Mouse (Mus musculus): ENCODE measurements at regions not wholly inside any gene's neighbourhood (a gene's known extent, or its start where the extent isn't known, plus 50 kb on each side); places are given as distances from the start of the nearest gene placed in this dataset.
"Not testable (repeated sequence)": the region's sequence is repeated elsewhere in the genome, so short reads cannot be mapped to it uniquely, and the experiment has no call there.

- DNase-seq (ENCODE audit: extremely low read depth, low read depth, low spot score) = not testable (repeated sequence)
These were observed 79.6 kb downstream of the Gm10715 start for GRCm38 (mm10) chr9:3116311-3116710.

DNA sequence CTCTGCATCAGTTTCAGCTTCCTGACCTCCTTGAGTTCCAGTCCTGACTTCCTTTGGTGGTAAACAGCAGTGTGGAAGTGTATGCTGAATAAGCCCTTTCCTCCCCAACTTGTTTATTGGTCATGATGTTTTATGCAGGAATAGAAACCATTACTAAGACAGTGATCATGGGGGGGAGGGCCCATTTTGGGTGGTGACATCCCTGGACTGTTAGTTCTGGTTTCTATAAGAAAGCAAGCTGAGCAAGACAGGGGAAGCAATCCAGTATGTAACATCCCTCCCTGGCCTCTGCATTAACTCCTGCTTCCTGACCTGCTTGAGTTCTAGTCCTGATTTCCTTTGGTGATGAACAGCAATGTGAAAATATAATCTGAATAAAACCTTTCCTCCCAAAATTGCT lies 124.5 kb downstream of the Gm10715 start:
- DNase-seq (ENCODE audit: extremely low read depth, low read depth, low spot score) = no peak

- DNase-seq (ENCODE audit: extremely low read depth, low read depth, low spot score) = no peak
These were observed 147.7 kb downstream of the Gm10715 start for GRCm38 (mm10) chr9:3184343-3184742.

DNA sequence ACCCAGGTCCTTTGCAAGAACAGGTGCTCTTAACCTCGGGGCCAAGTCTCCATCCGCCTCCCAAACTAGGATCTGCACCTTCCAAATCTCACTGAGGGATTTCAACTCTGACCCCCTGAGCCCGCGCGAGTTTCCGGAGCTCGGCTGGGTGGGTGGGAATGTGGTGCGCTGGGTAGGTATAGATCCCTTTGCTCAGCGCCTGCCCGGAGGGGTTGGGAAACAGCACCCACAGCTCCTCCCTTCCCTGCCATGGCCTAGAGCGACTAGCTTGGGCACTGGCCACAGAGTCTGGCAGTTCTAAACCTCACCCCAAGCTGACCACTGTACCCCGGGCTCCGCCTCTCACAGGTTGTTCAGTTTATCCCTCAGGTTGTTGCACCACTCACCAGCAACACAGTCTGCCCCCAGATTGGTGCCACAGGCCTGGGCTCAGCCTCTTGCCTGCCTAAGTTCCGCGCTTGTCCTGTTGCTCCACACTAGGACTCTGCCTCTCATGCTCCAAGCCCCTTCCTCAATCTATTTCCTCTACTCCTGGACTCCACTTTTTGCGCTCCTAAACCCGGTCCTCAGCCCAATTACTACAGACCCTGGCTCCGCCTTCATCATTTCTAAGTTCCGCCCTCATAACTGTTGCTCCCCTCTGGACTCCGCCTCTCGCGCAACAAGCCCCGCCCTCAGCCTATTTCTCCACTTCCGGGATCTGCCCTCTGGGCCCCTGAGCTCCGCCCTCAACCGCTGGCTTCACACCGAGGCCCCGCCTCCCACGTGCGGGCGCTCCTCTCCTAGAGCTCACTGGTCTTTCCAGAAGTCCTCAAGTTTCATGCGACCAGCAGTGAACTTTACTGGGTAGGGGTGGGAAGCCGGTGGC lies 135.6 kb upstream of the Alkbh8 start:
- DNase-seq (ENCODE audit: extremely low read depth, low read depth, low spot score) = no peak

DNA sequence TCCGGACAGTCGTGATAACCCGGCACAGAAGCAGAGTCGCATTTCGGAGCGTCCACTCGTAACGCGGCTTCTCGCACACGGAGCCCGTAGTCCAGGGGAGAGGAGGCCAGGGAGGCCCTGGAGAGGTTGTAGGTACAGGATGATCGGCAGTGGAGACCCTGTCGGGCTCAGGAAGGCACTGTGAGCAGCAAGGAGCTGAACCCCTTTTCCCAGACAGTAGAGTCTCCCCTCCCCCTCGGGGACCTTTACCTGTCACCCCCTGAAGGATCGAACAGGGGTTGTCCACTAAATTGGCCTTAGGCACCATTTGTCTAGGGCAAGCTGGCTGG lies 135.0 kb upstream of the Alkbh8 start:
- DNase-seq (ENCODE audit: extremely low read depth, low read depth, low spot score) = not testable (repeated sequence)

GRCm38 (mm10) chr9:3208120-3208519 lies 126.8 kb upstream of the Alkbh8 start:
- not testable (repeated sequence) for DNase-seq (ENCODE audit: extremely low read depth, low read depth, low spot score)

DNA sequence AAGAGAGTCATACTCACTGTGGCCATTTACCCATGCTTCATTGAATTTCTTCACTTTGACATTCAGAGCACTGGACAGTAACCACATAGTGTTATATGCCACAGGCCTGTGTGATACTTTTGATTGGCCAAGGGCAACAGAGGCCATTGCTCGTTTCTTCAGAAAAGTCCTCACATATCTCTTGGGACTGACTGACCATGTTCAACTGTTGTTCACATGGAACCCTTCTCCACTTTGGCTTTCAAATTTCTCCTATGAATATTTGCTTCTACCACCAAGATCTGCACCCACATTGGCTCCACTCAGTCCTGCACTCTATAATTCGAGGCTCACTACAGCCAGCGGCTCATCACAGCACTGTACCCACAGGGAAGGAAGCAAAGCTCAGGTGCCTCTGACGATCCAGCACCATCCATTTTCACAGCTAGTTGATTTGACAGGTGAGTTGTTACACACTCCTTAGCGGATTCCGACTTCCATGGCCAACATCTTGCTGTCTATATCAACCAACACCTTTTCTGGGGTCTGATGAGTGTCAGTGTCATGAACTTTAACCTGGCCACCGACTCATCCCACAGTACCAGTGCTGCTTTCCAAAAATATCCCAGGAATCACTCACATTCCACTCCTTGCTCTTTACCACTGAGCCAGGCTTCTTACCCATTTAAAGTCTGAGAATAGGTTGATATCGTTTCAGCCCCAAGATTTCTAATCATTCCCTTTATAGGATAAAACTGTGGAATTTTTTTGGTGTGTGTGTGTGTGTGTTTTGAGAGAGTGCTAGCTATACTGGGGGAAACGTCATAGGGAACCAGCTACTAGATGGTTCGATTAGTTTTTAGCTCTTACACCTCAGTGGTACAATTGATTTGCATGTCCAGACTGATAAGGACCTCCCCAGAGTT lies 76.3 kb upstream of the Alkbh8 start:
- DNase-seq (ENCODE audit: extremely low read depth, low read depth, low spot score) = peak; percentile 45

- no peak for DNase-seq (ENCODE audit: extremely low read depth, low read depth, low spot score)
These were observed 74.8 kb upstream of the Alkbh8 start for GRCm38 (mm10) chr9:3260181-3260580.

- DNase-seq (ENCODE audit: extremely low read depth, low read depth, low spot score) = no peak
These were observed 74.1 kb upstream of the Alkbh8 start for GRCm38 (mm10) chr9:3260860-3261259.

- DNase-seq (ENCODE audit: extremely low read depth, low read depth, low spot score) = no peak
These were observed 70.5 kb upstream of the Alkbh8 start for GRCm38 (mm10) chr9:3264467-3264866.

GRCm38 (mm10) chr9:3280496-3280895 lies 54.4 kb upstream of the Alkbh8 start:
- DNase-seq (ENCODE audit: extremely low read depth, low read depth, low spot score) = not testable (repeated sequence)

DNA sequence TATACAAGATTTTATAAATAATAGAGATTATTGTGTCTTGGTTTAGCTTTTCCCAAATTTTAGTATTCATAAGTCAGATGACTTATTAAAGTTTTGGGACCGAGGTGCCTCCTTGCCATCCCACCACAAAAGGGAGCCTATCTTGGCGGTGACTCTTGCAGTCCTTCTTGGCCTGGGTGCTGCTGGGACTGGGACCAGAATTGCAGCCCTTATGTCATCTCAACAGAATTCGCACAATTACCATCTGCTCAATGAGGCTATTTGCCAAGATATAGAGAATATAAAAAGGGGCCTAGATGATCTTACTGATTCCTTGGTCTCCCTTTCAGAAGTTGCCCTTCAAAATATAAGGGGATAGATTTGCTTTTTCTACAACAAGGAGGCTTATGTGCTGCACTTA lies 53.0 kb upstream of the Alkbh8 start:
- not testable (repeated sequence) for DNase-seq (ENCODE audit: extremely low read depth, low read depth, low spot score)

- DNase-seq (ENCODE audit: extremely low read depth, low read depth, low spot score) = not testable (repeated sequence)
These were observed 51.6 kb upstream of the Alkbh8 start for GRCm38 (mm10) chr9:3283381-3283780.
